In genomic region chr3:36340889-36341533, GRCm38 (mm10) we compare ENCODE assay signal across 8 mouse cellular contexts.
DNase-seq lines count a peak whose midpoint lies in the region; ATAC-seq and TF ChIP-seq lines count a peak whose summit lies in the region.

No protein-coding gene starts in this region.

- intact Hi-C loops in left cerebral cortex, postnatal 25 days (cut with DNase I) = loop anchor here (5.0 kb wide), 1 partner anchor 41 kb away; no protein-coding TSS in a partner anchor

- 53% methylated on average over 6 of the region's 6 CpGs for WGBS in embryonic facial prominence, embryonic 14.5 days
- WGBS in embryonic facial prominence, embryonic 10.5 days = 78% methylated on average over 6 of the region's 6 CpGs
- 32% methylated on average over 6 of the region's 6 CpGs for WGBS in kidney, adult 2 months

- H3K27me3 ChIP-seq in embryonic facial prominence, embryonic 14.5 days (replicated peaks; ENCODE audit: control insufficient read depth, insufficient read depth, low read length) = no peaks in the 10 kb centered on the region
- no peaks in the 10 kb centered on the region for H3K27me3 ChIP-seq in embryonic facial prominence, embryonic 10.5 days (replicated peaks; ENCODE audit: low read depth, poor library complexity, severe bottlenecking)
- H3K27me3 ChIP-seq in kidney, adult 2 months (replicated peaks; ENCODE audit: control insufficient read depth, insufficient read depth, low read length) = no peaks in the 10 kb centered on the region; the same call in 1 of the 2 replicates

- no peaks in the 10 kb centered on the region for H3K36me3 ChIP-seq in embryonic facial prominence, embryonic 14.5 days (ENCODE audit: control insufficient read depth, insufficient read depth, low read length)
- H3K36me3 ChIP-seq in embryonic facial prominence, embryonic 10.5 days (replicated peaks) = no peaks in the 10 kb centered on the region
- H3K36me3 ChIP-seq in kidney, adult 2 months (ENCODE audit: control insufficient read depth, insufficient read depth, low read length) = no peaks in the 10 kb centered on the region

- no peak for ATAC-seq in embryonic facial prominence, embryonic 14.5 days (ENCODE audit: low read depth)
- ATAC-seq in activated CD4-positive, CD25-positive, alpha-beta regulatory T cell, adult 4 months = no peak

- no peak overlapping the region for H3K4me3 ChIP-seq in embryonic facial prominence, embryonic 14.5 days (ENCODE audit: low read depth, low read length)
- H3K4me3 ChIP-seq in embryonic facial prominence, embryonic 10.5 days = no peak overlapping the region
- H3K4me3 ChIP-seq in kidney, adult 2 months (ENCODE audit: insufficient read depth, low read depth, low read length) = no peak overlapping the region

- no peaks in the 10 kb centered on the region for H3K4me1 ChIP-seq in embryonic facial prominence, embryonic 14.5 days (ENCODE audit: control insufficient read depth, insufficient read depth, low read length)
- no peaks in the 10 kb centered on the region for H3K4me1 ChIP-seq in embryonic facial prominence, embryonic 10.5 days
- H3K4me1 ChIP-seq in kidney, adult 2 months (ENCODE audit: control insufficient read depth, insufficient read depth, low read length) = peaks cover 4% of the 10 kb centered on the region; the same call in 1 of the 2 replicates

- TF ChIP-seq POLR2A in kidney, adult 2 months (IDR thresholded peaks at IDR 0.05; ENCODE audit: low read depth, low read length) = no peak

- H3K9ac ChIP-seq in embryonic facial prominence, embryonic 14.5 days (ENCODE audit: low read depth, low read length) = no peak overlapping the region

- no peak for TF ChIP-seq CTCF in kidney, adult 2 months (conservative IDR thresholded peaks at IDR 0.05; ENCODE audit: insufficient read depth, insufficient read length, low read depth, low read length)

- H3K4me2 ChIP-seq in embryonic facial prominence, embryonic 14.5 days (ENCODE audit: low read depth, low read length) = no peak overlapping the region

- H3K9me3 ChIP-seq in embryonic facial prominence, embryonic 14.5 days (ENCODE audit: control insufficient read depth, low read length) = no peaks in the 10 kb centered on the region
- no peaks in the 10 kb centered on the region for H3K9me3 ChIP-seq in embryonic facial prominence, embryonic 10.5 days

- peak; percentile 30 for DNase-seq in embryonic facial prominence, embryonic 14.5 days (ENCODE audit: low spot score)
- no peak for DNase-seq in embryonic facial prominence, embryonic 10.5 days (ENCODE audit: low spot score)
- peak; percentile 51 for DNase-seq in Muller cell, postnatal 12 days (ENCODE audit: inconsistent ontology term)
- peak; percentile 43 for DNase-seq in kidney, adult 2 months
- DNase-seq in left cerebral cortex, postnatal 25 days (ENCODE audit: low spot score in 2 of 2) = peak; percentile 70 to 94
- no peak for DNase-seq in spleen, postnatal 36 days (ENCODE audit: low spot score in 2 of 2)
- no peak for DNase-seq in natural killer cell, adult 2 months (ENCODE audit: low spot score in 2 of 2)

- H3K27ac ChIP-seq in embryonic facial prominence, embryonic 14.5 days (replicated peaks; ENCODE audit: low read depth, low read length) = no peak overlapping the region
- H3K27ac ChIP-seq in embryonic facial prominence, embryonic 10.5 days (replicated peaks) = no peak overlapping the region
- no peak overlapping the region for H3K27ac ChIP-seq in kidney, adult 2 months (ENCODE audit: insufficient read depth, low read depth, low read length)

Comparison
In these comparisons a context has a peak if more than half of its experiments do, and no peak if none do; other contexts are left out.
1. DNase-seq: peak in embryonic facial prominence, embryonic 14.5 days (single experiment), Muller cell, postnatal 12 days (single experiment), kidney, adult 2 months (single experiment) and left cerebral cortex, postnatal 25 days (2 of 2); none in embryonic facial prominence, embryonic 10.5 days (single experiment), spleen, postnatal 36 days (0 of 2) and natural killer cell, adult 2 months (0 of 2).